Comparison of ENCODE assay signal across 1 mouse cellular context in the genomic region with DNA sequence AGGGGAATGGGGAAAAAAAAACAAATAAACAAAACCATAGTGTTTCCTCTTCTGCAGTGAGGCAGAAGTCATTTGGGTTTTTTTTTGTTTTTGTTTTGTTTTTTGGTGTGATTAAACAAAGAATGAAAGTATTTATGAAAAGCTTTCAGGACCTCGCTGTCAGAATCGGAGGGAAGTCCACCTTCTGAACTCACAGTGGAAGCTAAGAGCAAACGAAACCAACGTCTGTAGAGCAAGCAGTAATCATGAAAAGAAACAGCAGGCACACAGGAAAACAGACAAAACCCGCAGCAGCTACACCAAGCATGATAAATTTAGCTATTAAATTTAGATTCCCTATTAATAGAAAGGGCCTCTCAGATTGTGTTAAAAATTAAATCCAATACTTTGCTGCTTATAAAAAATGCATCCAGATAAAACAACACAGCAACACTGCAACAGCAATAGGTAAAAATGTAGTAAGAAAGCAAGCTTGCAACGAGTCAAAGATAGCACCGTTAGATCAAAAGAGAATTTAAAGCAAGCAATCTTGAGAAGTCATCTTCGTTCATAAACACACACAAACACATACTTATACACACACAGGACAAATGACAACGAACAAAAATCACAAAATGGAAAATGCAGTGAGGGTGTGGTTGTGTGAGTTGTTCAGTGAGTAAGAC.
TF ChIP-seq lines count a peak whose summit lies in the region.

No protein-coding gene starts in this region.

TF ChIP-seq in CH12.LX, 34 proteins besides CTCF, POLR2A, EP300 and RAD21 (continued from another document):
- TF ChIP-seq ZNF384 (IDR thresholded peaks at IDR 0.05; ENCODE audit: low read depth, low read length) (no peak), MAFK (IDR thresholded peaks at IDR 0.05; ENCODE audit: insufficient replicate concordance, low read length) (no peak), JUN (IDR thresholded peaks at IDR 0.05; ENCODE audit: insufficient read depth, low read depth, low read length) (no peak), MAZ (IDR thresholded peaks at IDR 0.05; ENCODE audit: low read depth, low read length) (no peak), MEF2A (IDR thresholded peaks at IDR 0.05; ENCODE audit: borderline replicate concordance, low read depth, low read length) (no peak)
